Mouse (Mus musculus) hindbrain, postnatal 0 days (tissue): ENCODE measurements around the gene Ninj2. TPM values are rescaled to one million over a fixed set of nuclear protein-coding genes. Genes with fewer than 3 reads are reported as not detected.

ENCODE experiments used
- ATAC-seq: fragments of 200-750 bp; cut with Nextera tagmentation; 2 replicates; pipeline ENCODE4 v1.8.0; 2017; ENCODE audit warnings: mild to moderate bottlenecking, moderate TSS enrichment, moderate library complexity
- DNase-seq: peaks from one replicate; pipeline ENCODE4 v3.0.0-alpha.2; 2015; ENCODE audit warnings: low spot score
- H3K27ac ChIP-seq: fragments of 300-500 bp; sonication (generic); 2 replicates; pipeline ENCODE4 v1.5.1; 2014; ENCODE audit warnings: mild to moderate bottlenecking
- H3K27me3 ChIP-seq: fragments of 300-500 bp; sonication (generic); 2 replicates; pipeline ENCODE4 v1.6.1; 2014; ENCODE audit warnings: low read length, mixed read lengths; ENCODE audit not compliant: insufficient read depth
- H3K36me3 ChIP-seq: fragments of 300-500 bp; sonication (generic); 2 replicates; pipeline ENCODE4 v1.6.1; 2014; ENCODE audit warnings: low read length, mixed read lengths; ENCODE audit not compliant: insufficient read depth
- H3K4me1 ChIP-seq: fragments of 300-500 bp; sonication (generic); 2 replicates; pipeline ENCODE4 v1.6.1; 2014; ENCODE audit warnings: antibody characterized with exemption, low read length, mixed read lengths; ENCODE audit not compliant: insufficient read depth
- H3K4me2 ChIP-seq: fragments of 300-500 bp; sonication (generic); 2 replicates; pipeline ENCODE4 v1.6.1; 2014; ENCODE audit warnings: low read depth, mild to moderate bottlenecking, low read length, moderate library complexity, mixed read lengths
- H3K4me3 ChIP-seq: fragments of 300-500 bp; sonication (generic); 2 replicates; pipeline ENCODE4 v1.5.1; 2014; ENCODE audit warnings: low read length
- H3K9ac ChIP-seq: fragments of 300-500 bp; sonication (generic); replicated peaks from 2 replicates; pipeline ENCODE4 v1.6.1; 2014; ENCODE audit warnings: mild to moderate bottlenecking, low read length, moderate library complexity, mixed read lengths
- H3K9me3 ChIP-seq: fragments of 300-500 bp; sonication (generic); 2 replicates; pipeline ENCODE4 v1.6.1; 2016; ENCODE audit warnings: low read length, mixed read lengths
- CTCF ChIP-seq: IDR thresholded peaks from 2 replicates; pipeline ENCODE4 v1.5.1; 2016; ENCODE audit warnings: antibody characterized with exemption, control low read depth, low read depth
- WGBS: fragments of 180-500 bp; shearing (Covaris S2); extraction: QIAGEN DNeasy Blood & Tissue Kit; methylation state at CpG from one replicate; pipeline ENCODE4 v1.1.7; 2014; 5-methylcytosine and 5-hydroxymethylcytosine counted together
- polyA plus RNA-seq: library from polyadenylated mRNA; unstranded; fragments of >200 nt; fragmentation: Nextera tagmentation; extraction: Ambion mirVana; gene quantifications from 2 replicates; pipeline ENCODE4 v1.2.1, GENCODE M21; 2015
- total RNA-seq: library from RNA; depleted of rRNA; stranded (reverse); fragments of >200 nt; gene quantifications from 2 replicates; pipeline ENCODE4 v1.2.3, GENCODE M21; 2014

Gene Ninj2
- total and polyA plus RNA-seq, 2 experiments from 2014 or later, result not detected

GRCm38 (mm10) chr6:120172294-120173017 is 79.3 kb downstream of the Ninj2 start:
- DNase-seq (no peak), ATAC-seq (no peak)
- Histone ChIP-seq H3K9ac (no peak overlapping the region), H3K27ac (no peak overlapping the region), H3K9me3 (no peaks in the 10 kb centered on the region), H3K36me3 (no peaks in the 10 kb centered on the region), H3K27me3 (no peaks in the 10 kb centered on the region), H3K4me3 (no peak overlapping the region), H3K4me2 (no peak overlapping the region), H3K4me1 (no peaks in the 10 kb centered on the region)
- TF ChIP-seq CTCF, result no peak
- 83% methylated on average over 8 of the region's 8 CpGs for WGBS

- ATAC-seq (no peak), DNase-seq (no peak)
- H3K27ac ChIP-seq, result no peak overlapping the region
- H3K9me3 ChIP-seq, result no peaks in the 10 kb centered on the region
- no peaks in the 10 kb centered on the region for H3K27me3 ChIP-seq
- H3K36me3 ChIP-seq, result no peaks in the 10 kb centered on the region
- no peak overlapping the region for H3K4me3 ChIP-seq
- H3K4me1 ChIP-seq, result no peaks in the 10 kb centered on the region
- WGBS, result 78% methylated on average over 6 of the region's 6 CpGs
- no peak overlapping the region for H3K4me2 ChIP-seq
- no peak overlapping the region for H3K9ac ChIP-seq
- no peak for TF ChIP-seq CTCF
Measured at GRCm38 (mm10) chr6:120174028-120174601, 81.0 kb downstream of the Ninj2 start.

GRCm38 (mm10) chr6:120174602-120175115 is 81.5 kb downstream of the Ninj2 start:
- H3K4me1 ChIP-seq, result no peaks in the 10 kb centered on the region
- ATAC-seq, result no peak
- 63% methylated on average over 7 of the region's 7 CpGs for WGBS
- H3K27me3 ChIP-seq, result no peaks in the 10 kb centered on the region
- TF ChIP-seq CTCF, result no peak
- H3K36me3 ChIP-seq, result no peaks in the 10 kb centered on the region
- no peak overlapping the region for H3K27ac ChIP-seq
- H3K9me3 ChIP-seq, result no peaks in the 10 kb centered on the region
- no peak overlapping the region for H3K9ac ChIP-seq
- no peak overlapping the region for H3K4me2 ChIP-seq
- DNase-seq, result no peak
- no peak overlapping the region for H3K4me3 ChIP-seq

GRCm38 (mm10) chr6:120175650-120176049 is 82.5 kb downstream of the Ninj2 start:
- Histone ChIP-seq H3K27me3 (no peaks in the 10 kb centered on the region), H3K4me2 (no peak overlapping the region), H3K9me3 (no peaks in the 10 kb centered on the region), H3K36me3 (no peaks in the 10 kb centered on the region), H3K9ac (no peak overlapping the region), H3K27ac (no peak overlapping the region), H3K4me1 (no peaks in the 10 kb centered on the region), H3K4me3 (no peak overlapping the region)
- 96% methylated on average over 4 of the region's 4 CpGs for WGBS
- no peak for TF ChIP-seq CTCF
- no peak for ATAC-seq
- no peak for DNase-seq

GRCm38 (mm10) chr6:120179044-120179755 is 86.0 kb downstream of the Ninj2 start:
- TF ChIP-seq CTCF, result no peak
- 87% methylated on average over 6 of the region's 6 CpGs for WGBS
- no peak overlapping the region for H3K4me3 ChIP-seq
- no peaks in the 10 kb centered on the region for H3K4me1 ChIP-seq
- no peak overlapping the region for H3K27ac ChIP-seq
- DNase-seq (no peak), ATAC-seq (no peak)
- H3K4me2 ChIP-seq, result no peak overlapping the region
- no peaks in the 10 kb centered on the region for H3K9me3 ChIP-seq
- no peak overlapping the region for H3K9ac ChIP-seq
- H3K36me3 ChIP-seq, result no peaks in the 10 kb centered on the region
- H3K27me3 ChIP-seq, result no peaks in the 10 kb centered on the region

- Histone ChIP-seq H3K9ac (no peak overlapping the region), H3K27me3 (no peaks in the 10 kb centered on the region), H3K9me3 (no peaks in the 10 kb centered on the region), H3K36me3 (no peaks in the 10 kb centered on the region), H3K4me2 (no peak overlapping the region), H3K4me3 (no peak overlapping the region), H3K27ac (no peak overlapping the region), H3K4me1 (no peaks in the 10 kb centered on the region)
- ATAC-seq, result no peak
- DNase-seq, result no peak
- no peak for TF ChIP-seq CTCF
- WGBS, result 73% methylated on average over 8 of the region's 8 CpGs
Measured at GRCm38 (mm10) chr6:120179756-120180206, 86.6 kb downstream of the Ninj2 start.
